Mouse (Mus musculus): Measurements from ENCODE around the gene Gng12.
"Not testable (repeated sequence)": the region's sequence is repeated elsewhere in the genome, so short reads cannot be mapped to it uniquely, and the experiment has no call there.

Gene Gng12

DNA sequence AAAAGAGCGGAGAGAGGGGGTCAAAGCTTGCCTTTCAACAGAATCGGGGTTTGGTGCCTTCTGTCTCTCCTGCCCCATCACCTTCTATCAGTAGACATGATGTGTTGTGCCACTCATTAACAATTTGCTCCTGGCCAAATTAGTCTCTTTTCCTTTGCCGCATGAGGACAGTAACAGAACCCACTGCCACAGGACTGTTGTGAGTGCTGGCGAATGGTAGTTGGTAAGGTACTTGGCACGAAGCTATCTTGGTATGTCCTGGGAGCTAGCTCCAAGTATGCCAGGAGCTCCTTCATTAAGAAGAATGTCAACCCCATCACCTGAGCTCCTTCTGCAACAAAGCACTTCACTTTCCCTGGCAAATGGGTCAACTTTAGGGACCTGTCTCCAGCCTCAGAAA lies 134.6 kb downstream of the Gng12 start:
- no peak for DNase-seq

DNA sequence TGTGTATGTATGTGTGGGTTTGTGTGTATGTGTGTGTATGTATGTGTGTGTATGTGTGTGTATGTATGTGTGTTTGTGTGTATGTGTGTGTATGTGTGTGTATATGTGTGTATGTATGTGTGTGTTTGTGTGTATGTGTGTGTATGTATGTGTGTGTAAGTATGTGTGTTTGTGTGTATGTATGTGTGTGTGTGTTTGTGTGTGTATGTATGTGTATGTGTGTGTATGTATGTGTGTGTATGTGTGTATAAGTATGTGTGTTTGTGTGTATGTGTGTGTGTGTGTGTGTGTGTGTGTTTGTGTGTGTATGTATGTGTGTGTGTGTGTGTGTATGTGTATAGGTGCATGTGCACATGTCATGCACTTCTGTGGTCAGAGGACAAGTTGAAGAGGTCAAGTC lies 136.4 kb downstream of the Gng12 start:
- not testable (repeated sequence) for DNase-seq

DNA sequence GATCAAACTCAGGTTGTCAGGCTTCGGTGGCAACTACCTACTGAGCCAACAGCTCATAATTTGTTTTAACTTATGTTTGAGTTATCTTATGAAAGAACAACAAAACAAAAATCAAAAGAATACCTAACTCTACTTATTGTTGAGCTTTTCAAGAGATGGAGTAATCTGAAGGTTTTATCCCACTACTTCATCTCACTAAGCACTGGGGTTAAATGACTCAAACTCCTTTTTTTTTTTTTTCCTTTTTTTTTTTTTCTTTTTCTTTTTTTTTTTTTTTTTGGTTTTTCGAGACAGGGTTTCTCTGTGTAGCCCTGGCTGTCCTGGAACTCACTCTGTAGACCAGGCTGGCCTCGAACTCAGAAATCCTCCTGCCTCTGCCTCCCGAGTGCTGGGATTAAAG lies 136.8 kb downstream of the Gng12 start:
- not testable (repeated sequence) for DNase-seq

DNA sequence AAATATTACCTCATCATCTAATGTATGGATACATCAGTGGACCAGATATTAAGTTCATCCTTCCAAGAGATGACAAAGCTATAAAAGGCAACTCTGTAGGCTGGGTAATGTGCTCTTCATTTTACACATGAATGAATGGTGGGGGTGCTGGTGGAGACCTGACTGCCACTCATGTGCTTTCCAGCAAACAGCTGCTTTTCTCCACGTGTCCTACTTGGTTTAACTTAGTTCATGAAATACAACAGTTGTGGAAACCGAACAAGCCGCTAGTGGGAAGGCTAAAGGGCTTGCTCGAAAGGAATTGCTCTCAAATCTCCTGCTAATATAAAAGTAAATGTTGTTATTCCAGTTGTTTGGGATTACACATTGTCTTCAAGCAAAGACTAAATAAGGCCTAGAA lies 137.4 kb downstream of the Gng12 start:
- DNase-seq = no peak

DNA sequence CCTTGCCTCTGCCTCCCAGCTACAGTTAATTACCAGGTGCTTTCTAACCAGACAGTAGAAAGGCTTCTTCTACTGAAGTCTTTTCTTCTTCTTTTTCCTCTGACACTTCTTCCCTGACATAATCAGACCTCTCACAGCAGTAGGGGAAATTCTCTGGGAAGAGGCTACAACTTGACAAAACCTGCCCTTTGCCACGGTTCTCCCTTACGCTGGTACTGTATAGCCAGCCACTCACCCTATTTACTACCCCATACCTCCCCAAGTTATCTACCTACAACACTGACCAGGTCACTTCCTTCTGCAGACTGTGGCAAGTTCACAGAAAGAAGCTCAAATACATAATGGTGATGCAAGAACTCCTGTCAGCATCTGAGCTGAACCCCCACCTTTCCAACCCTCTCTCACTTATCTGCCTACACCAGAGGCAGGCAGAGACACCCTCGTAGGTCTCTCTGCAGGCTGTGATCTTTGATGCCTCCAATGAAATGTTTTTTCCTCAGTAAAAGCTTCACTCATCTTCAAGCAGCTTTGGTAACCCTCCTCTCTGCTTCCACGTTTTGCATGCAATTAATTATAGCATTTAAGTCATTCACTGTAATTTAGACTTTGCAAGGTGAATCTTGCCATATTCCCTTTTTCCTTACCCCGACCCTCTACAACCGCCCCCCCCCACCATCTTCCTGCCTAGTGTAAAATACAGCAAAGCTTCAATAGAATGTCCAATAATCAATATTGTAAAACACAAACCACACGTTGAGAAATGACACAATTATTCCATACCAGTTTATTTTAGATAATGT lies 138.3 kb downstream of the Gng12 start:
- no peak for DNase-seq

DNA sequence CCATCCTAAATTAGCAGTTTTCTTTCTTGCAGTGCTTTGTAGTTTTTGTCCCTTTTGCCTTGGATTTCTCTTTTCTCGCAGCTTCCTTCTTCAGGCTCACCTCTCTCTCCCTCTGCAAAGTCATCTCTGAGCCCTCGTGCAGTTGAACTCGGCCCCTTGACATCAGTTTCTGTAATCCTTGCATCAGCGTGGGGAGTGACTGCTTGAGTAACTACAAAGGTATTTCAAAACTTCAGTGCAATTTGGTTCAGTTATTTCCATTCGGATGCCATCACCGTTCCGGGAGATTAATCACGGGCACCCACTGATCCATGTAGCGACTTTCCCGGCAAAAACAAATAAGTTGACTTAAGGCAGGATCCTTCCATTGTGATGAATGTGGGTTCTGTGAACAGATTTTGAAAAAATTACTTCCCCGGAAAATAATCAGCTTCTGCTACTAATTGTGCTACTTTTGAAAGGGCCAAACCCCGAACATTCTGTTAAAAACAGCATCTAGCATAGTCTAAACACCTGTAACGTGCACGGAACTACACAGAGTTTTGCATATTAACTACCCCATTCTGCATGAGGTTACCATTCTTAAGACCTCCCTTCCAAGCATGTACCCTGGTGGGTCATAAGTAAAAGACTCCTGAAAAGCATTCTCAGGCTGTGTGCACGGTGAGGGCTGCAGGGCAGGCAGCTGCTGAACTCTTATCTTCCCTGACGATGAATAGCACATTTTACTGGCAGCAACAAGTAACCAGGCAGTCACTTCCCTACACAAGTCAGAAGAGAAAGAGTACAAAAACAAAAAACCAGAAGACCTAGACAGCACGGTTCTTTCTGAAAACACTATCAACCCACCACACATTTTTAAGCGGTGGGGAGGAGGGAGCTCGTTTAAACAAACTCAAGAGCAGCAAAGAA lies 139.4 kb downstream of the Gng12 start:
- DNase-seq = peak; percentile 58

DNA sequence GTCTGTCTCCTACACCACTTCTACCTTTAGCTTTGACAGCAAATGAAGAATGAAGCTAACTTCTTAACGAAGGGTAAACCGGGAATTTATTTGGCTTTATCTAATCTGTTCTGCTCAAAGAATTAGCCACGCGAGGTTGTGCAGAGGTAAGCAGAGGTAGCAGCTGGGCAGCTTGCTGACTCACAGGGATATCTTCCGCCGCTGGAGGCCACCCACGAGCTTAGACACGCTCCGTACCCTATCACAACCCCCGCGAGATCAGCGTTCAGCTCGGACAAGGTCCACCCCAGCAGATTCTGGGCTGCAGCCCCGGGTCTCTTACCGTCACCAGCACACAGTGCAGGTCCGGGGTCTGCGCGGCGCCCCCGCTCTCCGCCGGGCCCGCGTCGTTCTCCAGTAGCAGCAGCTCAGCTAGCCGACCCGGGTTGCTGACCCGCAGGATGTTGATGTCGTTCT lies 140.2 kb downstream of the Gng12 start:
- peak; percentile 90 for DNase-seq

DNA sequence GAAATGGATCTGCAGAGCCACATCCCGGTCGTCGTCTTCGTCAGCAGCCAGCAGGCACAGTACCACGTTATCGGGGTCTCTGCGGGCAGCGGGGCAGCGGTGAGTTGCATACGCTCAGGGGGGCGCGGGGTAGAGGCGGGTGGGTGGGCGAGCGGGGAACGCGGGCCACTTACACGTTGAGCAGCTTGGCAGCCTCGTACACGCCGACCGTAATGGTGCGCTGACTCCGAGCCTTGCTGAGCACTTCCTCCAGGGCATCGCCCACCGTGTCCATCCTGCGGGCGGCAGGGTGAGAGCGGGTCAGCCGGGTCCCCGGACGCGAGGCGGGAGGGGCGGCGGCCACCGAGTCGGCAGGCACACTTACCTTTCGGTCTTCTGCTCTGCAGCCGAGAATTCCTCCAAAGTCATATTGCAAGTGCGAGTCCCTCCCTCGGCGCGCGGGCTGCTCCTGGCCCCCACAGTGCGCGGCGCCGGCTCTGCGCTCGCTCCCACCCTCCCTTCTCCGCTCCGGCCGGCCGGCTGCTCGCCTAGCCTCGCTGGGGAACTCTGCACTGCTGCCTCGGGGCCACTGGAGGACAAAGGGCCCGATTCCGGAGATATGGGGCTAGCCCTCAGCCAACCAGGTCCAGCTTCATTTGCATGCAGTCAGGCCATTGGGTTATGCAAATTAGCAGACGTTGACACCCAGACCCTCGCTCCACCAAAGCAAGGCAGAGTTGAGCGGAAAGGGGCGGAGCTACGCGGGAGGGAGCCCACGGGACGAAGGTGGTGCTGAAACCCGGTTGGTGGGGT lies 140.8 kb downstream of the Gng12 start, which contains the start of gene Gadd45a:
Gadd45a (minus strand) TSS at position 621 of the 792 bp plus-strand sequence.
- peak; percentile 97 for DNase-seq

DNA sequence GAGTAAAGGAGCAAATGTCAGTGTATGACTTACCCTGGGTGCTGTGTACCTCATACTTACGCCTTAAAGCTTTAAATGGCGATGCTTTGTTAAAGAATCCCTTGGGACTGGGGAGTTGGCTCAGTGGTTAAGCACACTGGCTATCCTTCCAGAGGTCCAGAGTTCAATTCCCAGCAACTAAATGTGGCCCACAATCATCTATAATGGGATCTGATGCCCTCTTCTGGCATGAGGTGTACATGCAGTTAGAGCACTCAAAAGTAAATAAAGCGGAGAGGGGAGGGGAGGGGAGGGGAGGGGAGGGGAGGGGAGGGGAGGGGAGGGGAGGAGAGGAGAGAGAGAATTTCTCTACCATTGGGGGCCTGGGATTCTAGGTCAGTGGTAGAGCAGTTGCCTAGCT lies 142.8 kb downstream of the Gng12 start:
- DNase-seq = no peak

DNA sequence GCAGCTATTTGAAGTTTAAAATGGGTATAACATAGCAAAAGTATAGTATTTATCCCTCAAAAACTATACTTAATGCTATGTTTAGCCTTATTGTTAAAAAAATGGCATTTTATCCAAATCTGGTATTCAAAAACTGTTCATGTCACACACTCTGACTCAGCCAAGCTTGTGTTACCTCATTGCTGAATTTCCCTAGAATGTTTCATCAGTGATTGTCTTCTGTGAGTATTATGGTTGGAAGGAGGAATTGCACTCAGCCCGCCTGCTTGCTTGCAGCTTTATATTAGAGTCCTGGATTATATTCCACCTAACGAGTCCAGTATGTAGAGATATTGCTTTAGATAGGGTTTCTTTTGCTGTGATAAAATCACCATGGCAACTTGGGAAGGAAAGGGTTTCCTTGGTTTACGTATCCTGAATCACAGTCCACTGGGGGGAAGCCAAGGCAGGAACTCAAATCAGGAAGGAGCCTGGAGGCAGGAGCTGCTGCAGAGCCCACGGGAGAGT lies 144.8 kb downstream of the Gng12 start:
- DNase-seq = no peak

DNA sequence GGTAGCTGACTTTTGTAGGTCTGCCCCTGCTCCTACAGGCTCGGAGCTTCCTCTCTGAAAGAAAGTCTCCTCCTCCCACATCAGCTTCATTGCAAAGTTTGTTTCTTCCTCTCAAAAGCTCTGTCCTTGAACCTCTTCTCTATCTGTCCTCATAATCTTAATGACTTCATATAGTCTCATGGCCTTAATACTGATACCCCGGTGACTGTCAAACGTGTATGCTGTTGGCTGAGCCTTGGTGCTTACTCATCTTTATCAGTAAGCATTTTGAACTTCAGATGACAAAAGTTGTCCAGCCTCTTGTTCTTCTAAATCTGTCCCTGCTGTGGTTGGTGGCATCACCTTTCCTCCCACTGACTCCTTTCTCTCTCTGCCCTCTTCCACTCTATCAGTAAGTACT lies 149.2 kb downstream of the Gng12 start:
- DNase-seq = no peak

DNA sequence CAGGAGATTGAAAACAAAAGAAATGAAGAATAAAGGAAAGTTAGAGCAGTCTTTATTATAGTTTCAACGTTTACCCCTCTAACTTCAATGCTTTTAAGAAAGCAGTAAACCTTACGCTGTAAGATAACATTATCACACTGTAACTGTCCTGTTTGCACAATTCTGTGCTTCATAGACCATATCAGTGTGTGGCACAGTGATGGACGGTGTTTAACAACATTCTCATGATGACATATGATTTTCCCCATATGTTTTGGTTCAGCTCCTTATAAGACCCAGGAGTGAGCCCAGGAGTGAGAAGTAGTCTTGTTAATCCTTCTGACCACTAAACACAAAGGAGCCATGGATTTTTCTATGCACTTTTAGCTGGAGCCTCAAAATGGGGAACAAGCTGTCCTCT lies 150.7 kb downstream of the Gng12 start:
- no peak for DNase-seq

DNA sequence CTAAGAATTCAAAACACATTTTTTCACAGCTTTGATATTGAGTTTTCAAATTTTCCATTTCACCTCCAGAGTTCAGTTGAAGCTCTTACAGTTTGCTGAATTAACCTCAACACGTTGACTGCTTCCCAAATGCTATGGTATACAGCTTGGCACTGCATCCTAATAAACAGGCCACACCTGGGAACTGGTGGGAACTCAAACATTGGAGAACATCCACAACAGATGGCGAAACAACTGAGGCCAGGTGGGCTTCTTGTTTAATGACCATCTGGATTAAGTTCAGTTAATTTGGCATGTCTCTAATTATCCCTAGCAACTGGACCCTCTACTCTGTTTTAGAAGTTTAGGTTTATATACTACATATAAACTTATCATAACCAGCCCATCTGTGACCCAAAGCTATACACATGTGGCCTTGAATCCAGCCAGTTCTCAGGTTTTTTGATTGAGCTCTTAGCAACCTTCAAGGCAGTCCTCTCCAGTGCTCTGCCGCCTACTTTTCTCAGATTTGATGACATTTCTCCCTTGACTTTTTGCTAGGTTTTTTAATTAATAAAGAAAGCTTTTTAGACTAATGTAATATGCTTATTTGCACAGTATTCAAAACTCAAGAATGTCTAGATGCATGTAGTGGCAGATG lies 152.0 kb downstream of the Gng12 start:
- no peak for DNase-seq

DNA sequence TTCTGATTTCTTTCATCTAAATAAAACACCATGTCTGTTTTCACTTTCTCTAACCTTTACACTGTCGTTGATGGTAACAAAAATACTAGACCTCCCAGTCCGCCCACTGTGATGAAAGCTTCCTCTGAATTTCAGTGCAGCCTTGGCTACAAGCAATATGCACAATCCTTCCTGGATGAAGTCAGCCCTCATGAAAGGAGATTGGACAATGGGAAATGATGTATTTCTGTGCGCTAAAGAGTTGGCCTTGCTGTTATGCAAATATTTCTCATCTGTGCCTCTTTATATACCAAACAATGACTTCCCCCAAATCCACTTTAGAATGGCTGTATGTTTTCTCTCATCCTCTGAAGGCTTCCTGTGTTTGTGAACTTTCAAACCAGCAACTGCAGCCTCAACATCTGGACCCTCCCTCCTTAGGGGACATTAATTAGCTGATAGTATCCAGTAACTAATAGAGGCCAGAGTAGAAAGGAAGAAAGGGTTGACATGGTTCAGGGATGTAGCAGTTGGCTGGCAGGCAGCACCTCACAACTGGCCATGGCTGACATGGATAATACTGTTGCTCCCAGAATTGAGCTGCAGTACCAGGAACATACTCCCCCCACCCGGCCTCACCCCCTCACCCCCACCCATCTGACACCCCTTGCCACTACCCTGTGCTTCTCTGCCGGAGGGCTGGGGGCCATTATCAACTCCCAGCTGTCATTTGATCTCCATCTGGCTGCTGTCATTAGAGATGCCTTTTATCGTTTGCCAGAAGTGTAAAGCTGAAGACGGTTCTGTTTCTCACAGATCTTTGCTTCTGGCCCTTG lies 152.9 kb downstream of the Gng12 start:
- DNase-seq = no peak

DNA sequence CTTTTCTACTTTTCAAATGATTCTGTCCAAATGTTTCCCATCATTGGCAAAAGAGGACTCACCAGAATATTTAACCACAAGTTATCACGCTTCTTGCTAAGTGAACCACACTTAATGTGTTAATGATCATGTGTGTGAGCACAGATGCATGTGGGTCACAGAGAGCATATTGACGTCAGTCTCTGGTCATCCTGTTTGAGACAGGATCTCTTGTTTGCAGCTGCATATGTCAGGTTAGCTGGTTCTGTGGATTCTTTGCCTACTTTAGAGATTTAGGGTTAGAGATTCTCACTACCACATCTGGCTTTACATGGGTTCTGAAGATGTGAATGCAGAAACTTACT lies 153.5 kb downstream of the Gng12 start:
- no peak for DNase-seq

DNA sequence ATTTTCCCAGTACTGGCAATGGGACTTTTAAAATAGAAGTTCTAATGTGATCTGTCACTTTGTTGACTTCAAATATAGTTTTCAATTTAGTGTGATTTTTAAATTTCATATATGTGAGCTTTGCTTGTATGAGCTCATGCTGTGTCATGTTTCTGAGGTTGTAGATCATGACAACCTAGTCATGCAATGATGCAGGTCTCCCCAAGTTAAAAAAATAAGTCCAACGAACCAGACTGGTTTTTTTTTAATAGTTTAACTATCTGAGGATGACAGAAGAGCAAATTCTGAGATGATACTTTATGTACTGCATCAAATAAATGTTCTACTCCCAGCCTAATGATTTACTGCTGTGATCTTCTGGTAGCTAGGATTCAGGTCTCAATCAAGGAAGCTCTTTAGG lies 153.9 kb downstream of the Gng12 start:
- no peak for DNase-seq

DNA sequence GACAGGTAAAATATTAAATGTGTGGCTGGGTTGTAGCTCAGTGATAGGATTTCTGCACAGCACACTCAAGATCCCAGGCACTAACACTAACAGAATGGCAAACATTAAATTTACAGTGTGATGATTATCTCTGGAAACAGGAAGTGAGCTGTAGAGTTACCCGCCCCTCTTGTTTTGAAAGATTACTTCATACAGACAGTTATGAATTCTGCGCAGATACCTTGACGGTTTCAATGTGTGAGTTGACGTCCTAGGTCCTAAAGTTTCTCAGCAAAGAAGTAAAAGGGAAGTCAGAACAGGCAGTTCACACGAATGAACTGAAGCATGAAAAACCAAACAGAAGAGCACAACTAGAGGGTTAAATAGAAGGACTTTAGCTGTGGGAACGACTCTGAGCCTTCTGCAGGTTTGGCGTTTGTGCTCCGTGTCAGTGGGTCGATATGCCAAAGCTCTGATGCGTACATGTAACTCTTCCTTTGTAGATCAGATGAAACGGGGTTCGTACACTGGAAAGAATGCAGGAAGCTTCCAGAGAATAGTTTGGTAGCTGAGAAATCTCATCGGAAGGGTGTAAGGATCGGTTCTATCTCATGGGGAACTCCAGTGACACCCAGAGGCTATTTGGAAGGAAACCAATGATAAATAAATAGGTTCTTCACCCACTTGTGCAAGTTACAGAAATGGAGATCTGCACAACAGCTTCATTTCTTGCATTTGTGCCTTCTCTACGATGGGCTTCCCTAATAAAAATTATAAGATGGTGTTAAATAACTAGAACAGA lies 160.1 kb downstream of the Gng12 start:
- DNase-seq = no peak

DNA sequence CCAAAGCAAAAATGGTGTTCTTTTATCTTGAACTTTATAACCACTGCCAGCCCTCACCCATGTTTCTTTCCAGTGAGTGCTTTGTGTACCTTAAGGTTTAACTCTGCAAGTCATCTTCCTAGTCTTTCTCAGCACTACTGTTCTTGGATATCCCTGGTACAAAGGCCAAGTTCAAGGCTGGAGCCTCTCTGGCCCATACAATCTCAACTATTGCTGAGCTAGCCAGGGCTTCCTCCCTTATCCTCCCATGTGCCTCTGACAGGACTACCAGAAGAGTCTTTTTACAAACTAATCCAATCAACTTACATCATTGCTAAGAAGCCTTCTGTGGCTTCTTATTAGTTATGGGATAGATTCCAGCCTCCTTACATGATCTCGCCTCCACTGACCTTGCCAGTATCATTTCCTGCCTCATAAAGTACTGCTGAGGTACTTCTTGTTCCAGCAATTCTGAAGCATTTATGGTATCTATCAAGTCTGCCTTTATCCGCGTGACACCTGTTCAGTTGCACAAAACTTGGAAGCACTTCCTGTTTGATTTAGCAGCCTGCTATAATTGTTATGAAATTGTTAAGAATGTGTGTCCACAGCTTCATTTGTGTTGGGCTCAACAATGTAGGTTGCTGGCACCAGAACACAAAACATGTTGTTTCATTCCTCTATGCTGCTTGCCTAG lies 160.8 kb downstream of the Gng12 start:
- DNase-seq = no peak

DNA sequence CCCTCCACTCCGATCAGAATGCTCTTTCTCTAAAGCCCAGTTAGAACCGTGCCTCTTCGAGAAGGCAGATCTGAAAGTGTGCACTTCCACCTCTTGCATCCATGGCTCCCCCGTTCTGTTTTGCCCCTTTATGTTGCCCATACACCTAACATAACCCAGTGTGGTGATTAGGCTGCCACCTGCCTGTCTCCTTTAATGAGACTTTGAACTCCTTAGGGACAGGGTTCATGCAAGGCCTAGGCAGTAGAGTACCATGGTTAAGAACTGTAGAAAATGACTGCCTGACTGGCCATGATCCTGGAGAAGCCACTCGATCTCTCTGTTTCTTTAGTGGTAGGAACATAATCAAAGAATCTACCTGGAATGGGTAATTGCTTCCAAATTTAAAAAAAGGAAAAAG lies 161.4 kb downstream of the Gng12 start:
- DNase-seq = no peak

Data from kidney, adult 18-20 months (tissue).